Mouse (Mus musculus): Measurements from ENCODE around the gene Fbln5. TPM values are rescaled to one million over a fixed set of nuclear protein-coding genes. Genes with fewer than 3 reads are reported as not detected.

Fbln5 gene
- polyA plus RNA-seq, 1 experiment from 2014 or later = 5.3 TPM

DNA sequence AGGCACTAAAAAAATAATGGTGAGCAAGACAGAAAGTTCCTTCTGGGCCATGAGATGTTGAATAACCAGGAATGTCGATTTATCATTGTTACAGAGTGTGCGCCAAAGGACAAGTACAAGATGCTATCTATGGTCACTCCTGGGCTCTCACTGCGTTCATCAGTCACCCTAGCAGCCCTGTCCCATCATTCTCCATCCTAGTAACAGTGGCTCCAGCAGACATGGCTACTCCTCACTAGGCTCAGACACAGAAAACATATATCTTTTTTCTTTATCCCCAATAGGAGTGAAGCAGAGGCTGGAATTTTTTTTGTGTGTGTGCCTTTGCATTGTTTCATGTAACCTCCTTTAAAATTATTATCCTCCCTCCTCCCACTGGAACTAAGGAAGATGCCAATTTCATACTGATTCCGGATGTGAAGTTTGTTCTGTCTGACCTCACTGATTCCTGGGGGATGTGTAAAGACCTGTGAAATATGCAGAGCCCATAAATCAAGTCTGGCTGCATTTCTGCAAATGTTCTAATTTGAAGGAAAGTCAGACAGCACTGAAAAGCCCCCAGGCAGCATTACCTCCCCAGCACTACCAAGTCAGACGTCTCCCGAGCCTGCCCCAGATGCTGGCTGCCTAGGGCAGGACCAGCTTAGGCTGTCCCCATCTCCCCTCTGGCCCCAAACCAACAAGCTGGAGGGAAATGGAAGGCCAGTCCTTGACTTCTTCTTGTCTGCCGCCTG, 20.5 kb downstream of the Fbln5 start:
- H3K27ac ChIP-seq (ENCODE audit: low read depth, low read length) = no peak overlapping the region
- no peaks in the 10 kb centered on the region for H3K36me3 ChIP-seq (ENCODE audit: control insufficient read depth, insufficient read depth, low read length)
- no peaks in the 10 kb centered on the region for H3K4me1 ChIP-seq (ENCODE audit: control insufficient read depth, insufficient read depth, low read length)
- no peak overlapping the region for H3K4me3 ChIP-seq (ENCODE audit: low read depth, low read length)
- H3K27me3 ChIP-seq (replicated peaks; ENCODE audit: control insufficient read depth, insufficient read depth, low read length) = no peaks in the 10 kb centered on the region
- no peaks in the 10 kb centered on the region for H3K9me3 ChIP-seq (replicated peaks; ENCODE audit: control insufficient read depth, low read length)
- 80% methylated on average over 7 of the region's 7 CpGs for WGBS
- no peak overlapping the region for H3K4me2 ChIP-seq (ENCODE audit: low read length)
- no peak overlapping the region for H3K9ac ChIP-seq (ENCODE audit: low read length)
- no peak for ATAC-seq
- DNase-seq (ENCODE audit: low spot score) = no peak

- H3K9ac ChIP-seq (ENCODE audit: low read length) = no peak overlapping the region
- H3K4me1 ChIP-seq (ENCODE audit: control insufficient read depth, insufficient read depth, low read length) = no peaks in the 10 kb centered on the region
- H3K27me3 ChIP-seq (replicated peaks; ENCODE audit: control insufficient read depth, insufficient read depth, low read length) = no peaks in the 10 kb centered on the region
- H3K36me3 ChIP-seq (ENCODE audit: control insufficient read depth, insufficient read depth, low read length) = no peaks in the 10 kb centered on the region
- no peak overlapping the region for H3K4me2 ChIP-seq (ENCODE audit: low read length)
- H3K4me3 ChIP-seq (ENCODE audit: low read depth, low read length) = no peak overlapping the region
- ATAC-seq (no peak), DNase-seq (ENCODE audit: low spot score) (no peak)
- WGBS = 90% methylated on average over 3 of the region's 3 CpGs
- no peaks in the 10 kb centered on the region for H3K9me3 ChIP-seq (replicated peaks; ENCODE audit: control insufficient read depth, low read length)
- no peak overlapping the region for H3K27ac ChIP-seq (ENCODE audit: low read depth, low read length)
These were observed 24.4 kb downstream of the Fbln5 start for GRCm38 (mm10) chr12:101794458-101794857.

GRCm38 (mm10) chr12:101793221-101793621, 25.6 kb downstream of the Fbln5 start:
- no peak for DNase-seq (ENCODE audit: low spot score)
- no peaks in the 10 kb centered on the region for H3K9me3 ChIP-seq (replicated peaks; ENCODE audit: control insufficient read depth, low read length)
- ATAC-seq = no peak
- H3K4me1 ChIP-seq (ENCODE audit: control insufficient read depth, insufficient read depth, low read length) = no peaks in the 10 kb centered on the region
- H3K27me3 ChIP-seq (replicated peaks; ENCODE audit: control insufficient read depth, insufficient read depth, low read length) = no peaks in the 10 kb centered on the region
- H3K4me2 ChIP-seq (ENCODE audit: low read length) = no peak overlapping the region
- WGBS = 84% methylated on average over 5 of the region's 5 CpGs
- H3K27ac ChIP-seq (ENCODE audit: low read depth, low read length) = no peak overlapping the region
- no peak overlapping the region for H3K4me3 ChIP-seq (ENCODE audit: low read depth, low read length)
- no peaks in the 10 kb centered on the region for H3K36me3 ChIP-seq (ENCODE audit: control insufficient read depth, insufficient read depth, low read length)
- H3K9ac ChIP-seq (ENCODE audit: low read length) = no peak overlapping the region

DNA sequence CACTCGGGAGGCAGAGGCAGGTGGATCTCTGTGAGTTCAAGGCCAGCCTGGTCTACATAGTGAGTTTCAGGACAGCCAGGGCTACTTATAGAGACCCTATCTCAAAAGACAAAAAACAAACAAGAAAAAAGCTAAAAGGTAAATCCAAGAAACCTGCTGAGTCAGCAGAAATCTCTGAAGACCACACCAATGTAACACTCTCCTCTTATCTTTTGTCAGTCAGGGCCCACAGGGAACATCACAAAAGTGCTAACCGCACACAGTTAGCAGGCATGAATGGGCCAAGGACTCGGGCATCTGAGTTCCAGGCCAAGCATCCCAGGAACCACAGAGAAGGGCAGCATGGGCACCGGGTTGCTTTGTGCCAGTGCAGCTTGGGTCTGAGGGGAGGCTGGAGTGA, 26.2 kb downstream of the Fbln5 start:
- 91% methylated on average over 4 of the region's 4 CpGs for WGBS
- Histone ChIP-seq H3K9ac (ENCODE audit: low read length) (no peak overlapping the region), H3K27me3 (replicated peaks; ENCODE audit: control insufficient read depth, insufficient read depth, low read length) (no peaks in the 10 kb centered on the region), H3K36me3 (ENCODE audit: control insufficient read depth, insufficient read depth, low read length) (no peaks in the 10 kb centered on the region), H3K4me1 (ENCODE audit: control insufficient read depth, insufficient read depth, low read length) (no peaks in the 10 kb centered on the region), H3K27ac (ENCODE audit: low read depth, low read length) (no peak overlapping the region), H3K9me3 (replicated peaks; ENCODE audit: control insufficient read depth, low read length) (no peaks in the 10 kb centered on the region), H3K4me3 (ENCODE audit: low read depth, low read length) (no peak overlapping the region), H3K4me2 (ENCODE audit: low read length) (no peak overlapping the region)
- DNase-seq (ENCODE audit: low spot score) (no peak), ATAC-seq (no peak)

DNA sequence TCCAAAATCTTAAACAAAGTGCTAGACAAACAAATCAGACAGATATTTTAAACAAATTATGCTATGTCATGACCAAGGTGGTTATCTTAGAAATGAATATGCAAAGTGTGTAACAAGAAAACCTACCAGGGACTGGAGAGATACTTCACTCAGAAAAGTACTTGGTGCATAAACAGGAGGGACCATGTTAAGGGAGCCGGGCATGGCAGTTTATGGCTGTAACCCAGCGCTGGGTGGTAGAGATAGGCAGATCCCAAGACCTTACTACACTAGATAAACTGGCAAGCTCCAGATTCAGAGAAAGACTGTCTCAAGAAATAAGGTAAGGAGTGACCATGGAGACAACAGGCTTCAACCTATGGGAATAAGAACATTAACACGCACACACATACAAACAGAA, 29.1 kb downstream of the Fbln5 start:
- Histone ChIP-seq H3K4me1 (ENCODE audit: control insufficient read depth, insufficient read depth, low read length) (no peaks in the 10 kb centered on the region), H3K27ac (ENCODE audit: low read depth, low read length) (no peak overlapping the region), H3K4me3 (ENCODE audit: low read depth, low read length) (no peak overlapping the region), H3K27me3 (replicated peaks; ENCODE audit: control insufficient read depth, insufficient read depth, low read length) (no peaks in the 10 kb centered on the region), H3K4me2 (ENCODE audit: low read length) (no peak overlapping the region), H3K9ac (ENCODE audit: low read length) (no peak overlapping the region), H3K36me3 (ENCODE audit: control insufficient read depth, insufficient read depth, low read length) (no peaks in the 10 kb centered on the region), H3K9me3 (replicated peaks; ENCODE audit: control insufficient read depth, low read length) (no peaks in the 10 kb centered on the region)
- 96% methylated on average over 3 of the region's 3 CpGs for WGBS
- ATAC-seq (no peak), DNase-seq (ENCODE audit: low spot score) (no peak)

DNA sequence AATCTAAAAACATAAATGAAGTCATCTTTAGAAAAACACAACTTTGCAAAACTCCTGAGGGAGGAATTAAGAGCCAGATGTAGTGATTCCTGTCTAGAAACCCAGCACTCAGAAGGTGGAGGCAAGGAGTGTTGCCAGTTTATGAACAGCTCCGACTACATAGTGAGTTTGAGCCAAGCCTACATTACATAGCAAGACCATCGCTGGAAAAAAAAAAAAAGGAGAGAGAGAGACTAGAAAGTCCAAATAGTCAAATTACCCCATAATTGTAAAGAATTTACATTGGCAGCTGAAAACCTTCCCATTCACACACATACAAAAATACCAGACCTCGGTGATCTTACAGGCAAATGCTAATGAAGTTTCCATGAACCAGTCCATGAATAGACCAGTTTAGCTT, 29.6 kb downstream of the Fbln5 start:
- Histone ChIP-seq H3K9ac (ENCODE audit: low read length) (no peak overlapping the region), H3K4me2 (ENCODE audit: low read length) (no peak overlapping the region), H3K27ac (ENCODE audit: low read depth, low read length) (no peak overlapping the region), H3K27me3 (replicated peaks; ENCODE audit: control insufficient read depth, insufficient read depth, low read length) (no peaks in the 10 kb centered on the region), H3K4me3 (ENCODE audit: low read depth, low read length) (no peak overlapping the region), H3K36me3 (ENCODE audit: control insufficient read depth, insufficient read depth, low read length) (no peaks in the 10 kb centered on the region), H3K9me3 (replicated peaks; ENCODE audit: control insufficient read depth, low read length) (no peaks in the 10 kb centered on the region), H3K4me1 (ENCODE audit: control insufficient read depth, insufficient read depth, low read length) (no peaks in the 10 kb centered on the region)
- ATAC-seq (no peak), DNase-seq (ENCODE audit: low spot score) (no peak)
- WGBS = 77% methylated on average over 3 of the region's 3 CpGs

GRCm38 (mm10) chr12:101782787-101783186, 36.1 kb downstream of the Fbln5 start:
- H3K4me3 ChIP-seq (ENCODE audit: low read depth, low read length) = no peak overlapping the region
- ATAC-seq (no peak), DNase-seq (ENCODE audit: low spot score) (no peak)
- WGBS = 47% methylated on average over 2 of the region's 2 CpGs
- no peak overlapping the region for H3K9ac ChIP-seq (ENCODE audit: low read length)
- no peak overlapping the region for H3K27ac ChIP-seq (ENCODE audit: low read depth, low read length)
- H3K36me3 ChIP-seq (ENCODE audit: control insufficient read depth, insufficient read depth, low read length) = no peaks in the 10 kb centered on the region
- no peak overlapping the region for H3K4me2 ChIP-seq (ENCODE audit: low read length)
- no peaks in the 10 kb centered on the region for H3K27me3 ChIP-seq (replicated peaks; ENCODE audit: control insufficient read depth, insufficient read depth, low read length)
- no peaks in the 10 kb centered on the region for H3K9me3 ChIP-seq (replicated peaks; ENCODE audit: control insufficient read depth, low read length)
- H3K4me1 ChIP-seq (ENCODE audit: control insufficient read depth, insufficient read depth, low read length) = no peaks in the 10 kb centered on the region

DNA sequence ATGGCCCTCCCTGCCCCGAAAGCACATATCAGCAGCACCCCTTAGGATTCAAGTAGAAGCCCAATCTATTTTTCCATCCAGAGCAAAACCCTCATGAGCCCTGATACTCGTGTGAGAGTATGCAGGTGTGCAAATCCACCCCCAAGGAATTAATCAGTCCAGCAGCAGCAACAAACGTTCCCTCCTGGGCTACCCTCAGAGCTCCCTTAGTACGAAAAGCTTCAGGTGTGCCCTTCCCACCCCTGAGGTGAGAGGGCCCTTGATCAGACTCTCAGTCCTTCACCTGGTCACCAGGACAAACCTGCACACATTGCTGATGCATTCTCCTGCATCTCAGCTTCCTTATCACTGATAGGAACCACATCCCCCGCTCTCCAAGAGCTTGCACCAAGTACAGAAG, 37.9 kb downstream of the Fbln5 start:
- no peak for DNase-seq (ENCODE audit: low spot score)
- 76% methylated on average over 5 of the region's 5 CpGs for WGBS
- Histone ChIP-seq H3K27me3 (replicated peaks; ENCODE audit: control insufficient read depth, insufficient read depth, low read length) (no peaks in the 10 kb centered on the region), H3K4me2 (ENCODE audit: low read length) (no peak overlapping the region), H3K27ac (ENCODE audit: low read depth, low read length) (no peak overlapping the region), H3K4me1 (ENCODE audit: control insufficient read depth, insufficient read depth, low read length) (no peaks in the 10 kb centered on the region), H3K9me3 (replicated peaks; ENCODE audit: control insufficient read depth, low read length) (no peaks in the 10 kb centered on the region), H3K4me3 (ENCODE audit: low read depth, low read length) (no peak overlapping the region), H3K9ac (ENCODE audit: low read length) (no peak overlapping the region), H3K36me3 (ENCODE audit: control insufficient read depth, insufficient read depth, low read length) (no peaks in the 10 kb centered on the region)
- no peak for ATAC-seq

DNA sequence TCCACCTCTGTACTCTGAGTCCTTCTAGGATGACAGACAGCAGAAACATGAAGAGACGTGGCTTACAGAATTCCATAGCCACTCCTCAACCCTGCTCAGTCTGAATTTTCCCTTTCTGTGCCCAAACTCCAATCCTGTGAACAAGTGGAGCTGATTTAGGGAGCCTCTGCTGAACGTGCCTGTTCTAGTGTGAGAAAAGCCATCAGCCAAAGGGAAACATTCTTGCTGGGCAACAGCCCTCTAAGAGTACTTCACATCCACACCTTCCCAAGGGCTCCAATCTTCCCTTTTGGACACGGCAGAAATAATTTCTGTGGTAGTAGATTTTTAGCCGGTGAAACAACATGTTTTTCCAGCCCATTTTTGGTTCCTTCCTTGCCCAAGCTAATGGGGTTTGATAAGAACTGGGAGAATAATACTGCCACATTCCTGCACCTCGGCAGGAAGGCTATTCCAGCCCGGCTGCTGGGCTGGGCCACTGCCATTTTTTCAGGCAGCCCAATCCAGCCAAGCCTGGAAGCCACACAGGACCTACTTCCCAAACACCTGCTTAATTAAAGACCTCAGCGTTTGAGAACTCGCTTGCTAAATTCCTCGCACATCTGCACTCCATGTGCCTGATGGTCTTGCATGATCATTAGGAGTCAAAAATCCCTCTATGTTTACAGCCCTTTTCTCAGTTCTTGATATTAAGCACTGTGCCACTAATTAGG, 41.1 kb downstream of the Fbln5 start:
- WGBS = 44% methylated on average over 9 of the region's 9 CpGs
- no peak overlapping the region for H3K27ac ChIP-seq (ENCODE audit: low read depth, low read length)
- H3K9ac ChIP-seq (ENCODE audit: low read length) = no peak overlapping the region
- H3K4me3 ChIP-seq (ENCODE audit: low read depth, low read length) = no peak overlapping the region
- DNase-seq (ENCODE audit: low spot score) (peak; percentile 15), ATAC-seq (no peak; the same call in 1 of the 2 replicates)
- no peaks in the 10 kb centered on the region for H3K36me3 ChIP-seq (ENCODE audit: control insufficient read depth, insufficient read depth, low read length)
- H3K4me2 ChIP-seq (ENCODE audit: low read length) = no peak overlapping the region
- no peaks in the 10 kb centered on the region for H3K27me3 ChIP-seq (replicated peaks; ENCODE audit: control insufficient read depth, insufficient read depth, low read length)
- no peaks in the 10 kb centered on the region for H3K4me1 ChIP-seq (ENCODE audit: control insufficient read depth, insufficient read depth, low read length)
- H3K9me3 ChIP-seq (replicated peaks; ENCODE audit: control insufficient read depth, low read length) = no peaks in the 10 kb centered on the region
